Mouse (Mus musculus) stomach, embryonic 14.5 days (tissue): ENCODE measurements around the gene Pla2g15. TPM values are rescaled to one million over a fixed set of nuclear protein-coding genes. Genes with fewer than 3 reads are reported as not detected.

Source experiments
- ATAC-seq: fragments of 200-750 bp; cut with Nextera tagmentation; 2 replicates; pipeline ENCODE4 v1.8.0; 2017; ENCODE audit warnings: low read depth, moderate TSS enrichment; ENCODE audit not compliant: insufficient number of reproducible peaks, insufficient read depth, low FRiP score
- H3K27ac ChIP-seq: fragments of 300-500 bp; sonication (generic); 2 replicates; pipeline ENCODE4 v1.5.1; 2014; ENCODE audit warnings: mild to moderate bottlenecking, low read length, moderate library complexity, mixed read lengths
- H3K27me3 ChIP-seq: fragments of 300-500 bp; sonication (generic); 2 replicates; pipeline ENCODE4 v1.6.1; 2014; ENCODE audit warnings: low read length, control low read depth, mixed read lengths; ENCODE audit not compliant: control insufficient read depth, insufficient read depth
- H3K36me3 ChIP-seq: fragments of 300-500 bp; sonication (generic); 2 replicates; pipeline ENCODE4 v1.6.1; 2014; ENCODE audit warnings: mild to moderate bottlenecking, control low read depth, low read length, moderate library complexity, mixed read lengths; ENCODE audit not compliant: control insufficient read depth, insufficient read depth
- H3K4me1 ChIP-seq: fragments of 300-500 bp; sonication (generic); 2 replicates; pipeline ENCODE4 v1.6.1; 2014; ENCODE audit warnings: low read length, control low read depth, mixed read lengths; ENCODE audit not compliant: control insufficient read depth, insufficient read depth
- H3K4me2 ChIP-seq: fragments of 300-500 bp; sonication (generic); replicated peaks from 2 replicates; pipeline ENCODE4 v1.6.1; 2014; ENCODE audit warnings: low read depth, low read length, control low read depth
- H3K4me3 ChIP-seq: fragments of 300-500 bp; sonication (generic); 2 replicates; pipeline ENCODE4 v1.5.1; 2014; ENCODE audit warnings: low read depth, low read length, control low read depth
- H3K9ac ChIP-seq: fragments of 300-500 bp; sonication (generic); replicated peaks from 2 replicates; pipeline ENCODE4 v1.6.1; 2014; ENCODE audit warnings: low read depth, mild to moderate bottlenecking, control low read depth, low read length, moderate library complexity, mixed read lengths
- H3K9me3 ChIP-seq: fragments of 300-500 bp; sonication (generic); 2 replicates; pipeline ENCODE4 v1.6.1; 2016; ENCODE audit warnings: low read depth, low read length, control low read depth; ENCODE audit not compliant: control insufficient read depth
- WGBS: fragments of 180-500 bp; shearing (Covaris S2); extraction: QIAGEN DNeasy Blood & Tissue Kit; methylation state at CpG from one replicate; pipeline ENCODE4 v1.1.7; 2014; 5-methylcytosine and 5-hydroxymethylcytosine counted together
- polyA plus RNA-seq: library from polyadenylated mRNA; unstranded; fragments of >200 nt; fragmentation: Nextera tagmentation; extraction: Ambion mirVana; gene quantifications from 2 replicates; pipeline ENCODE4 v1.2.1, GENCODE M21; 2014

The Pla2g15 gene
- polyA plus RNA-seq, 1 experiment from 2014 or later: 4.0 TPM

- Histone ChIP-seq H3K36me3 (peaks cover 18% of the 10 kb centered on the region; the same call in 1 of the 2 replicates), H3K4me1 (no peaks in the 10 kb centered on the region), H3K4me2 (no peak overlapping the region), H3K9ac (no peak overlapping the region), H3K4me3 (no peak overlapping the region), H3K27ac (no peak overlapping the region), H3K9me3 (no peaks in the 10 kb centered on the region), H3K27me3 (no peaks in the 10 kb centered on the region)
- no peak for ATAC-seq
- 89% methylated on average over 3 of the region's 3 CpGs for WGBS
Measured at GRCm38 (mm10) chr8:106115897-106116296, 34.3 kb upstream of the Pla2g15 start.

GRCm38 (mm10) chr8:106123443-106123842 lies 26.8 kb upstream of the Pla2g15 start:
- WGBS: 82% methylated on average over 3 of the region's 3 CpGs
- no peaks in the 10 kb centered on the region for H3K4me1 ChIP-seq
- H3K27ac ChIP-seq: no peak overlapping the region
- no peaks in the 10 kb centered on the region for H3K9me3 ChIP-seq
- no peaks in the 10 kb centered on the region for H3K27me3 ChIP-seq
- no peak overlapping the region for H3K4me3 ChIP-seq
- ATAC-seq: no peak
- no peak overlapping the region for H3K9ac ChIP-seq
- peaks cover 21% of the 10 kb centered on the region; the same call in 1 of the 2 replicates for H3K36me3 ChIP-seq
- H3K4me2 ChIP-seq: no peak overlapping the region

- Histone ChIP-seq H3K4me1 (no peaks in the 10 kb centered on the region), H3K4me2 (no peak overlapping the region), H3K9ac (no peak overlapping the region), H3K4me3 (no peak overlapping the region), H3K9me3 (no peaks in the 10 kb centered on the region), H3K36me3 (peaks cover 38% of the 10 kb centered on the region), H3K27ac (no peak overlapping the region), H3K27me3 (no peaks in the 10 kb centered on the region)
- 100% methylated on average over 1 of the region's 1 CpGs for WGBS
- ATAC-seq: no peak
Measured at GRCm38 (mm10) chr8:106126055-106126454, 24.1 kb upstream of the Pla2g15 start.

- H3K27me3 ChIP-seq: no peaks in the 10 kb centered on the region
- WGBS: 70% methylated on average over 3 of the region's 3 CpGs
- H3K27ac ChIP-seq: no peak overlapping the region
- no peaks in the 10 kb centered on the region for H3K9me3 ChIP-seq
- H3K4me2 ChIP-seq: no peak overlapping the region
- no peak overlapping the region for H3K4me3 ChIP-seq
- H3K9ac ChIP-seq: no peak overlapping the region
- H3K4me1 ChIP-seq: no peaks in the 10 kb centered on the region
- peaks cover 44% of the 10 kb centered on the region for H3K36me3 ChIP-seq
- ATAC-seq: no peak
Measured at GRCm38 (mm10) chr8:106127054-106127453, 23.1 kb upstream of the Pla2g15 start.

GRCm38 (mm10) chr8:106127882-106128410 lies 22.3 kb upstream of the Pla2g15 start:
- Histone ChIP-seq H3K4me1 (no peaks in the 10 kb centered on the region), H3K4me2 (no peak overlapping the region), H3K27ac (no peak overlapping the region), H3K27me3 (no peaks in the 10 kb centered on the region), H3K9ac (no peak overlapping the region), H3K9me3 (no peaks in the 10 kb centered on the region), H3K4me3 (no peak overlapping the region), H3K36me3 (peaks cover 53% of the 10 kb centered on the region)
- 86% methylated on average over 10 of the region's 10 CpGs for WGBS
- no peak for ATAC-seq

- Histone ChIP-seq H3K36me3 (peaks cover 53% of the 10 kb centered on the region), H3K27ac (no peak overlapping the region), H3K4me2 (no peak overlapping the region), H3K27me3 (no peaks in the 10 kb centered on the region), H3K4me3 (no peak overlapping the region), H3K9me3 (no peaks in the 10 kb centered on the region), H3K4me1 (no peaks in the 10 kb centered on the region), H3K9ac (no peak overlapping the region)
- ATAC-seq: no peak
Measured at GRCm38 (mm10) chr8:106129232-106129930, 20.8 kb upstream of the Pla2g15 start.

- H3K9ac ChIP-seq: no peak overlapping the region
- no peaks in the 10 kb centered on the region for H3K4me1 ChIP-seq
- 0 out of 2 replicates have a peak, but pooled peaks cover under 1% of the 10 kb centered on the region for H3K27me3 ChIP-seq
- no peak overlapping the region for H3K27ac ChIP-seq
- no peaks in the 10 kb centered on the region for H3K9me3 ChIP-seq
- H3K4me2 ChIP-seq: no peak overlapping the region
- no peak for ATAC-seq
- WGBS: 84% methylated on average over 2 of the region's 2 CpGs
- peaks cover 53% of the 10 kb centered on the region for H3K36me3 ChIP-seq
- H3K4me3 ChIP-seq: no peak overlapping the region
Measured at GRCm38 (mm10) chr8:106129997-106130396, 20.2 kb upstream of the Pla2g15 start.

GRCm38 (mm10) chr8:106130505-106130904 lies 19.7 kb upstream of the Pla2g15 start:
- peaks cover 53% of the 10 kb centered on the region for H3K36me3 ChIP-seq
- H3K27me3 ChIP-seq: peaks cover 6% of the 10 kb centered on the region; the same call in 1 of the 2 replicates
- H3K4me3 ChIP-seq: no peak overlapping the region
- 77% methylated on average over 2 of the region's 2 CpGs for WGBS
- no peak overlapping the region for H3K27ac ChIP-seq
- no peak for ATAC-seq
- H3K4me1 ChIP-seq: no peaks in the 10 kb centered on the region
- no peaks in the 10 kb centered on the region for H3K9me3 ChIP-seq
- H3K4me2 ChIP-seq: no peak overlapping the region
- H3K9ac ChIP-seq: no peak overlapping the region
